Mouse (Mus musculus): ENCODE measurements at regions not wholly inside any gene's neighbourhood (a gene's known extent, or its start where the extent isn't known, plus 50 kb on each side); places are given as distances from the start of the nearest gene placed in this dataset.

DNA sequence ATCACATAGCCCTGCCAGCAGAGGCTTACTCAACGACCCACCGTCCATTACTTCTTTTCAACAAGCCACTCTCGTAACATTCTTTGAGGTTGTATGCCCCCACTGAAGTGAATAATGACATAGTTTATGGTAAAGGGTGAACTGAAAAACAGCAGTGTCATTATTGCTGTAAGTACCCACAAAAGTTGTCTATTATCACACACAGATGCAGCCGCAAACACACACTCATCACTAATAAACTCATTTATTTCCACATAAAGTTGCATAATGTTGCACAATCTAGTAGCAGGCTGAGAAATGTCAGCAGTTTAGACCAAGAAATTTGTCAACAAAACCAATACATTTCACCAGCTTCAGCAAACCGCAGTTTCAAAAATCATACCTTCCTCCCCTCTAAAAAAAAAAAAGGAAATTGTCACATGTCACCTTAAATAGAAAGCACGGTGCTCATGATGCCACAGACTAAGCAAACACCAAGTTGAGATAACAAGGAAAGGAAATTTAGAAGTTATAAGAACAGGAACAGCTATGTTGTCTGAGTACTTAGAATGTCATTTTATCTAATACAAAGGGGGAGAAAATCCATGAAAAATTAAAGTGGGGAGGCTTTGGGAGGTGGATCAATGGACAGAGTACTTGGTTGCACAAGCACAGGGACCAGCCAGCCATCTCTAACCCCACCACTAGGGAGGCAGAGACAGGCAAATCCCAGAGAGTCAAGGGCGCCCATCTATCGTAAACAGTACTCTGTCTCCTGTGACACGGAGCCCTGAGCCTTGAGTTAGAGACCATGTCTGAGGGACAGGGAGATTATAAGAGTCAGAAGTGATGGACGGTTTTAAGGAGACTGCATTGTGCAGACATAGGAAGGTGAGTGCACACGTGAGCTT is 195.9 kb downstream of the Hlx start:
- DNase-seq (ENCODE audit: low read depth, low spot score): no peak

- DNase-seq (ENCODE audit: low read depth, low spot score): no peak
These were observed 196.7 kb downstream of the Hlx start for GRCm38 (mm10) chr1:184535691-184536090.

DNA sequence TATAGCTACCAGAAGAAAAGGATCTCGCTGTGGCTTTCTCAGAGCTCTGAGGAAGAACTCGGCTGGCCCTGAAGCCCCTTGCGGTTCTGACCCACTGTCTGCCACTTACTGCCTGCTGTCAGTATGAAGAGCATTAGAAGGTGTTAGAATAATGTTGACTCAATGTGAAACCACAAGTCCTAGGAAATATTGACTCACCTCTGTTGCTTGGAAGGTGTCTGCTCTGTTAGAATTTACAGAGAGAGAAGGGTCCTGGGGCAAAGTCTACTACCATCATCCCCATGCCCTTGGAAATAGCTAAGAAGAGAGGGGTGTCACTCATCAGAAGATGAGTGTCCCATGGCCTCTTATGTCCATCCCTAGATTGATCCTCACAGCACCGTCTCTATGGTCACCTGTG is 197.9 kb downstream of the Hlx start:
- no peak for DNase-seq (ENCODE audit: low read depth, low spot score)

DNA sequence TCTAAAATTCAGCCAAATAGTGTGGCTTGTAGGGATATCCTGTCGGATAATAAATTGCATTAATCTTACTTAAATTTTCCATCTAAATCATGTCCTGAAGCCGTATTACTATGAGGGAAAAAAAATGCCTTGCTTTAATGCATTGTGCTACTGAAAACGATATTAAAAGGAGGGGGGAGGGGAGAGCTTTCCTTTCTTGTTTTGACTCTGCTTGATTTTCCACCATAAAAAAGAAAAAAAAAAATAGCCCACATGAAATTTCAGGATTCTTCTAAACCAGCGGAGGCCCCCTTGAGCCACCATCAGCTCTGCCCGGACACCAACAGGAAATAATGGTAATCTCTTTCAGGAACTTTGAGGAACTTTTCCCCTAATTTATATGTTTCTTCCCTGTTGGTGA is 198.5 kb downstream of the Hlx start:
- DNase-seq (ENCODE audit: low read depth, low spot score): no peak

- DNase-seq (ENCODE audit: low read depth, low spot score): no peak
These were observed 199.8 kb downstream of the Hlx start for GRCm38 (mm10) chr1:184532488-184533055.

- no peak for DNase-seq (ENCODE audit: low read depth, low spot score)
These were observed 201.7 kb downstream of the Hlx start for GRCm38 (mm10) chr1:184530606-184531320.

GRCm38 (mm10) chr1:184525740-184526139 is 206.7 kb downstream of the Hlx start:
- DNase-seq (ENCODE audit: low read depth, low spot score): peak; percentile 4

GRCm38 (mm10) chr1:184519551-184519950 is 212.9 kb downstream of the Hlx start:
- no peak for DNase-seq (ENCODE audit: low read depth, low spot score)

DNA sequence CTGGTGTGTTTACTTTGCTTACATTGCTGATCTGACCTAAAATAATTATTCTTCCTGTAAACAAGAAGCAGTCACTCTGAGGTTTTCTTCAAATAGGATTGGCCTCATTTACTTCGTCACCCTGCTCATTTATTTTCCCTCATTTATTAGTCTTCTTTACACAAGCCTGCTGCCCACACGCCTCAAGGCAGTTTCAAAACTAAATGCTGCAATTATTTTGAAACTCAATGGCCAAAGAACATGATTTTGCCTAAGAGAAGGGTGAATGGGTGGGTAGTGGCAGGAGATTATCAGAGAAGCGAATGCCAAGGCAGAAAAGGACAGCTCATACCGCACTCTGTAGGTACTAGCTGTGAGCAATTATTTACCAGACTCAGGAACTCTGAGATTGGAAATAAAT is 227.8 kb downstream of the Hlx start:
- DNase-seq (ENCODE audit: low read depth, low spot score): no peak

GRCm38 (mm10) chr1:184503827-184504355 is 228.5 kb downstream of the Hlx start:
- DNase-seq (ENCODE audit: low read depth, low spot score): peak; percentile 5

DNA sequence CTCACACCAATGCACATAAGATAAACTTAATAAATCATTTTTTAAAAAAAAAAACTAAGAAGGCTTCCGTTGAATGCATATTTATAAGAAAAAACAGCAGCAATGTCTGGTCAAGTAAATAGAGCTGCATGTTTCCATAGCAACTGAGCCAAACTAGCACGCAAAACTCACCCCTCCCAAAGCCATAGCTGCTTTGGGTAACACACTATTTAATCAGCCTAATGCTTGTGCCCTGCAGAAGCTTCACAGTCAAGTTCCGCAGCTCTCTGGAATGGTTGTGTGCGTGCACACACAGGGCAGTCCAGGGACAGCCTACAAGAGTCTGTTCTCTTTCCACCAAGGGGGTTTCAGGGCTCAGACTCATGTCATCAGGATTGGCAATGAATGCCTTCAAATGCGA is 231.7 kb downstream of the Hlx start:
- DNase-seq (ENCODE audit: low read depth, low spot score): no peak

GRCm38 (mm10) chr1:184498909-184499525 is 233.4 kb downstream of the Hlx start:
- no peak for DNase-seq (ENCODE audit: low read depth, low spot score)

GRCm38 (mm10) chr1:184497007-184497406 is 235.4 kb downstream of the Hlx start:
- DNase-seq (ENCODE audit: low read depth, low spot score): peak; percentile 97

- no peak for DNase-seq (ENCODE audit: low read depth, low spot score)
These were observed 238.6 kb downstream of the Hlx start for GRCm38 (mm10) chr1:184493811-184494210.

GRCm38 (mm10) chr1:184492115-184492514 is 240.3 kb downstream of the Hlx start:
- peak; percentile 59 for DNase-seq (ENCODE audit: low read depth, low spot score)

DNA sequence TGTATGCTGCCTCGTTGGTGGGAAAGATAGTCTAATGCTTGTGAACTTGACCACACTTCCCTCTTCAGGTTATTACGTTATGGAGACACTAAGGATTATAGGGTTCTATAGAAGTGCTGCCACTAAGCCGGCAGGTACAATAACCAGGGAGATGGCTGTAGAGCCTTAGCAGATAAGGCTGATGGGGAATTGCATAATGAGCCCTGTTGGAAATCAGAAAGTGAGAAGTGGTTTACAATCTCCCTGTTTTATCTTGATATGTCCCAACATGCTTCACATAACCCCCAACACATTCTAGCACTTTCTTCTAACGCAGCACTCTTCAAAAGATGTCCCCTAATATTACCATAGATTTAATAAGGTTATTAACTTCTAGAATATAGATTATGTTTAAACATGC is 241.2 kb downstream of the Hlx start:
- DNase-seq (ENCODE audit: low read depth, low spot score): no peak

GRCm38 (mm10) chr1:184487409-184487808 is 245.0 kb downstream of the Hlx start:
- no peak for DNase-seq (ENCODE audit: low read depth, low spot score)

DNA sequence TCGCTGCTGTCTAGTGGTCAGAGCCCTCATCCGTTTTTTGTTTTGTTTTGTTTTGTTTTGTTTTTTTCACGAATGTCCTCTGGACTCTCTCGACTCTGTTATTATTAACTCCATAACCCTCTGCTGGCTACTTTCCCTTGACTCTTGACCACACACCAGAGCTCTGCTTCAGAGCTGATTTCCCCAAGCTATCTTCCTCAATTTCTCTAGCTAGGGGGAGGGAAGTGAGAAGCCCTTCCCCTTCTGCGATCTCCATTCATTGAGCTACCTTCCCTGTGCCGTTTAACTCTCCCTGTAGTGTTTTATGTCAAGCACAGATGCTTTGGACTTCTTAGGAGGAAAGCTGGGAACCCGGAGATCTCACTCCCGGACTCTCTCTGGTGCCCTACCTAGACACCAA is 247.6 kb downstream of the Hlx start:
- no peak for DNase-seq (ENCODE audit: low read depth, low spot score)

GRCm38 (mm10) chr1:184483371-184483770 is 249.0 kb downstream of the Hlx start:
- no peak for DNase-seq (ENCODE audit: low read depth, low spot score)

DNA sequence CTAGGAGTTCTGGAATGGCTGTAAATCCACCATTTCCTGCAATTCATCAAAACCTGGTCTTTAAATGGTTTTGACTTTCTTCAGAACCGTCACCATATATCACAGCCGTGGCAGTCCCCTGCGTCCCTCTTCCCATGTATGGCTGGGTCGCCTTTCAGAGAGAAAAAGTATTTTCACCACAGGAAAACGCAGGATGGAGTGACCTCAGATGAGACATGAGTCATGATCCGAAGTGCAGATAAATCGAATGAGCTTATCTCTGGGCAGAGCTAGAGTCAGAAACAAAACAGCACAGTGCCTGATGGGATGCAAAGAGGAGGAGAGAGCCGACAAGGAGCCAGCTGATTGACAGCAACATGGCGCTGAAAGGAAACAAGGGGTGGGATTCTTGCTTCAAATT is 250.4 kb downstream of the Hlx start:
- no peak for DNase-seq (ENCODE audit: low read depth, low spot score)

DNA sequence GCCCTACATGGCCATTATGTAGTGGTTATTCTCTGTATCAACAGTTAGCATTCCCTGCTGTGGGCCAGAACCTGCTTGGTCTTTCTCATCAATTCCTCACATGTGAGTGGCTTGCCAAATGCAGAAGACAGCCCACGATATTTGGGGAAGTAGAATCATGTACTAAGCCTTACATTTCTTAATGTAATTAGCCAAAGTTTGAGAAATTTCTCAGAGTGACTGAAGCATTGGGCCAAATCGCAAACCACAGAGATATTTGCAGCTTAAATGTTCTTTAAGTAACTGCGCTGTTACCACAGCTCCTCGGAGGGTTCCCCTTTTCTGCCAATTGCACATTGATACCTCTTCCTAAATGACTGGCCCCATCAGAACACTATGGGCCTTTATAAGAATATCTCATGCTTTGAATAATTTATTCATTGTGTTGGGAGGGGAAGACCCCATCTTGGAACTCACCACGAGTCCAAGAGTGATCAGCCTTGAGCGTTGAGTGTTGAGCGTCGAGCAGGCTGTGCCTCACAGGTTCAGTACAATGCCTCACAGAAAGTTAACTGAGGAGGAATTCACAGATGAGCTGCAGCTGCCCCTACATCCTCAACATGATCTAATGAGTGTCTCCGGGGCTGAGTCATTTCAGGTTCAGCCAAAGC is 251.7 kb downstream of the Hlx start:
- no peak for DNase-seq (ENCODE audit: low read depth, low spot score)
